Mouse (Mus musculus) bone marrow, adult 2 months (tissue): Measurements from ENCODE around the gene Nfic.

Experiments
- CTCF ChIP-seq: fragments of 200-500 bp; IDR thresholded peaks from 2 replicates; pipeline ENCODE4 v1.5.1; 2011; ENCODE audit warnings: low read length, control low read depth; ENCODE audit not compliant: control insufficient read depth, insufficient read depth
- POLR2A ChIP-seq: fragments of 200-500 bp; IDR thresholded peaks from 2 replicates; pipeline ENCODE4 v1.6.1; 2011; ENCODE audit warnings: low read depth, mild to moderate bottlenecking, control low read depth, low read length, borderline replicate concordance; ENCODE audit not compliant: control insufficient read depth

DNA sequence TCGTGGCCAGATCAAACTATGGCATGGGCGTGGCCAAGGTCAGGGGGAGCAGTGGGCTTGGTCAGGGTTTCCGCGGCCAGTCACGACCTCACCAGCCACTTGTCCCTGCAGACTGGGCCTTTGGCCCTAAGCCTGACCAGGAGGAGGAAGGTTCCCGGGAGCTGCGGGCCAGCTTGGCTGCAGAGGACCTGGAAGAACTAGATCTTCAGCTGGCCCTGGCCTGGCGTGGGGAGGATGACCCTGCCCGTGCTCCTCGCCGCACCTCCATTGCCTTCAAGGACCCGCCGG is 64.8 kb downstream of the Nfic start:
- no peak for TF ChIP-seq CTCF
- TF ChIP-seq POLR2A = no peak
